Mouse (Mus musculus): ENCODE data around the gene Cd86. TPM values are rescaled to one million over a fixed set of nuclear protein-coding genes. Genes with fewer than 3 reads are reported as not detected.

The Cd86 gene
- total RNA-seq (2015) (31.9 and 32.8 TPM in 2 replicates), total RNA-seq (2017) (28.1 and 39.5 TPM in 2 replicates)

GRCm38 (mm10) chr16:36665782-36666181 lies at the start of gene Cd86:
Gene Cd86 (minus strand): TSS chr16:36666081.
- peak; percentile 86 for ATAC-seq (ENCODE audit: poor library complexity, severe bottlenecking)

DNA sequence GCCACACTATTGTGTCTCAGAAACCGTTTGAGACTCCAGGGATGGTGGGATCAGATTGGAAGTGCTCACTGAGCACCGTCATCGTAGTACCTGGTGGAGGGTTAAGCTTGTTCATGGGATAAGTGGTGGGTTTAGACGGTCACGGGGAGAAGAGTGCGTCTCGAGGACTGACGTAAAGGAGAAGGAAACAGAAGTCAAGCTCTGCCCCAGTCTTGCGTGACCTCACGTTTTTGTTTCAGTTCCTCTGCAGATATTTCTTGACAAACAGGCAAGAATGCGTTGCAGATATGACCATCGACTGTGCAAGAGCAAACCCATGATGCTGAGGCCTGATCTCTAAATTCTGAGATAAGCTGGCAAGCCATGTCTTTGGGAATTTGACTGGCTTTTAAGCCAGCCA lies 45.9 kb upstream of the Cd86 start:
- peak; percentile 83 for ATAC-seq (ENCODE audit: poor library complexity, severe bottlenecking)

GRCm38 (mm10) chr16:36710794-36711193 lies 44.9 kb upstream of the Cd86 start:
- ATAC-seq (ENCODE audit: poor library complexity, severe bottlenecking), result no peak

DNA sequence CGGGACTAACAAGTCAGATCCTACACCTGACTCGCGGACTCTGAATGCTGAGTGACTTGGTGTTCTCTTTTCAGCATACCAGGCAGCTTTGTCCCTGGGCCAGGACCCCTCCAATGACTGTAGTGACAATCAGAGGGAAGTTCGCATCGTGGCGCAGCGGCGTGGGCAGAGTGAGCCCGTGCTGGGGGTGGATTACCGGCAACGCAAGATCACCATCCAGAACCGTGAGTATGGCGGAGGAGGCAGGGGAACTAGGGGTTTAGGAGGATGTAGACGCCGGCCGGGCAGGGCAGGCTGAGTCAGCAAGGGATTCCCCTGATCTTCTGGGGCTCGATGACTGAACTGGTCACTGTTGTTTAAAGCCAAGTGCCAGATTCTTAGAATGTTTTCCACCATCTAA lies 43.5 kb upstream of the Cd86 start:
- peak; percentile 45 for ATAC-seq (ENCODE audit: poor library complexity, severe bottlenecking)

DNA sequence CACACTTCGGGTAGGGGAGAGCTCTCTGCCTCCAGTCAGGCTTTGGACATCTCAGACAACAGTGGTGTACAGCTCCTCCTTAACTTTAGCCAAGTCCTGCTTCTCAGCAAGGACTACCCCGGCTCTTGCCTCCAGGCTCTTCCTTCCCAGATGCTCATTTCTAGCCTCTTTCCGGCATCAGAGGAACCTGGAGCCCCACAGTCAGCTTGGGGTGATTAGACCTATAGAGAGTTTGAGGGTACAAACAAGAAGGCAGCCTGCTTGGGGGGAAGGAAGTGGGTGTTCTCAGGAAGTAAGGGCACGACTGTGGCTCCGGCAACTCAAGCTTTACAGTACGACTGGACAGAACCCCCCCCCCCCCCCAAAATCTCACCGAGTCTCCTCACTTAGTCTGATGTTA lies 42.9 kb upstream of the Cd86 start:
- no peak for ATAC-seq (ENCODE audit: poor library complexity, severe bottlenecking)

DNA sequence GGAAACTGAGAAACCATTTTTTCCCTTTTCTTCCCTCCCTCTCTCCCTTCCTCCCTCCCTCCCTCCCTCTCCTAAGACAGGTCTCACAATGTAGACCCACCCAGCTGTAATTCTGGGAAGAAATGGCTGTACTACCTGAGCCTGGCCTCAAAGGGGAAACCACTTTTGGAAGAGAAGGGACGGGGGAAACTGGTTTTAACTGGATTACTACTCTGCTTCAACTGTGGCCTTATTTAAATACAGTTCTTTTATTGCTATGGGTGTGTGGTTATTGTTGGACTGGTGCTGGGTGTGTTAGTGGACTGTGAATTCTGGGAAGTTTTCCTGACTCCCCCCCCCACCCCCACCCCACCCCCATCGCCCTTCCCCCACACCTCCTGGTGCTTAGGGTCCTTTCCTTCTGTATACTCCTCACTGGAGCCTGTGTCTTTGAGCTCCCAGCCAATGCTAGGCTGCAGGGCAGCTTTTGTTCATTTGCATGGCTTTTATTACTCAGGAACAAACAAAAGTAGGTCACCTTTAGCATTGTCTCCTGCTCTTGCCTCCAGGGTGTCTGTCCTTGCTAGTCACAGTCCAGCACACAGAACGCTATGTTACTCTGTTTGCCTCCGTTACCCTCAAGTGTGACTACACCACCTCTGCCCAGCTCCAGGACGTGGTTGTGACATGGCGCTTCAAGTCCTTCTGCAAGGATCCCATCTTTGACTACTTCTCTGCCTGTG lies 42.0 kb upstream of the Cd86 start:
- ATAC-seq (ENCODE audit: poor library complexity, severe bottlenecking), result no peak

DNA sequence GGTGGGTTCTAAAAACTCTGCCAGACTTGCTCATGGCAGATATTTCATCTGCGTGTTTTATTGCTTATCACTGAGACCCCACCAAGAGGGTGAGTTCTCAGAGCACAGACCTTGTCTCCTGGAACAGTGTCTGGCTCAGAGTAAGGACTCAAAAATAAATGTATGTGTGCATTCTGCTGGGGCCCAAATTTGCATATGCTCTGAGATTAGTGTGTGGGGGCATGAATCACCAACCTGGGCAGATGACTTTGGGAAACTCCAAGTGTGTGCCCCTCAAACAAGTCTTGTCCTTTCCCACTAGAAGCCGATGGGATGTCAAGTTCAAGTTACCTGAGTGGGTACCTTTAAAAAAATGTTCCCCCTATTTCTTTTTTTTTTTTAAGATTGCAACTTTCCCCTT lies 34.6 kb upstream of the Cd86 start:
- no peak for ATAC-seq (ENCODE audit: poor library complexity, severe bottlenecking)

- ATAC-seq (ENCODE audit: poor library complexity, severe bottlenecking), result no peak
Measured at GRCm38 (mm10) chr16:36697331-36697730, 31.4 kb upstream of the Cd86 start.

DNA sequence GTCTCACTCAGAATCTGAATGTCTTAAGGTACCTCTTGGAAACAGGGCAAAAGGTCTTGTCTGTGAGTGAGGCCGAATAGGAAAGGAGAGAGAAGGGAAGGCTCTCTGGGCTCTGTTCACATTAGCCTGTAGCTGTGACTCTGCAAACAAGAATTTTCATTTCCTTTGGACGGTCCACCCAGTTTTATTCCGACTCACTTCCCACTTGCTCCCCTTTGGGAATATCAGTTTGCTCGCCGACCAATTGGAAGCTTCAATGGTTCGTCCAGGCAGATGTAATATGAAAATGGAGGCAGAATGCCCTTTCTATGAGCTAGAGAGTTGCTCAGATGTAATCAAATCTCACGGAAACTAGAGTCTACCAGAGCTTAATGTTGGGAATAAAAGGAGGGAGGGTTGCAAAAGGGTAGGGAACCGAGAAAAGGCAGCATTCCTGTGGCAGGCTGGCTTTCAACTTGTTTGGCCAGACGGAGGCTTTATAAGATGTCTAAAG lies 29.0 kb upstream of the Cd86 start:
- no peak for ATAC-seq (ENCODE audit: poor library complexity, severe bottlenecking)

DNA sequence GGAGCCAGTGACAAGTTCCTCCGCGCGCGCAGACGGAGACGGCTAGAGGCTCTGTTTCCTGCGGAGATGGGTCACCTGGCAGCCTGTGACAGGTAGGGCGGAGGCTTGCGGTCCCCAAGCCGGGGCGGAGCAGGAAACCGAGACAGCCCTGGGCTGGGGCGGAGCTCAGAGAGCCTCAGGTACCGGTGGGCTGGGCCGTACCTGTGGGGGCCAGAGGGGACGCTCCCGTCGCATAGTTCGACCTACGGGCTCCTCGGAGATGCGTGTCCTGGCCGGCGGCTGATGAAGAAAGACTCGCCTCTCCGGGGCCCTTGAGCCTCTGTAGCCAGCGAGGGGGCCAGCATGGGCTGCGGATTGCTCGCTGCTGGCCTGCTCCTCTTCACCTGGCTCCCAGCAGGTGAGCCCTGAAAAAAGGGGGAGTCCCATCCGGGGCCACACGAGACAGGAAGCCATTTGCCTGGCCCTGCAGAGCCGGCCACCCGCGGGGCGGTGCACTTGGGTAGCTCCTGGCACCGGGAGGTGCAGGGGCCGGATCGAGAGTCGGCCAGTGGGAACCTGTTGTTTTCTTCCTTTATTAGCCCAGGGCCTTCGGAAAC lies 28.0 kb upstream of the Cd86 start, which contains the start of gene Ildr1:
Ildr1 (plus strand) TSS at position 161 of the 596 bp plus-strand sequence.
- ATAC-seq (ENCODE audit: poor library complexity, severe bottlenecking), result peak; percentile 71

DNA sequence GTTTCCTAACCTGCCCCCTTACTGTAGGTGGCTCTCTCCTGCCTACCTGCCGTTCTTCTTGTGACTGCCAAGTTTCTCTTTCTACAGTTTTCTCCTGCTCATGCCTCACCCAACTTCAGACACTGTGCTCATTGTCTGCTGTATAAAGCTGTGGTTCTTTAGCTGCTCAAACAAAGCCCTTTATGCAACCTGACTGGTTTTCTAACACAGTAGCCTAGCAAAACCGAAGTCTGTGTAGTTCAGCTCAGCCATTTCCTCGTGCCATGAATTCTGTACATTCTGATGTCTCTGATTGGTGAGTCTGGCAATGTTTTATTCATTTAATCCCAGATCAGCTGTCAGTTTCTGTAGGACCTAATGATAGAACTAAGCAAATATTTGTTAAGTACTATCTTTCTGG lies 25.6 kb upstream of the Cd86 start:
- no peak for ATAC-seq (ENCODE audit: poor library complexity, severe bottlenecking)

- no peak for ATAC-seq (ENCODE audit: poor library complexity, severe bottlenecking)
Measured at GRCm38 (mm10) chr16:36688076-36688475, 22.2 kb upstream of the Cd86 start.

GRCm38 (mm10) chr16:36684325-36684918 lies 18.5 kb upstream of the Cd86 start:
- ATAC-seq (ENCODE audit: poor library complexity, severe bottlenecking), result 0 out of 2 replicates have a peak, but pooled peaks have one; percentile 27

- ATAC-seq (ENCODE audit: poor library complexity, severe bottlenecking), result no peak
Measured at GRCm38 (mm10) chr16:36681829-36682228, 15.9 kb upstream of the Cd86 start.

DNA sequence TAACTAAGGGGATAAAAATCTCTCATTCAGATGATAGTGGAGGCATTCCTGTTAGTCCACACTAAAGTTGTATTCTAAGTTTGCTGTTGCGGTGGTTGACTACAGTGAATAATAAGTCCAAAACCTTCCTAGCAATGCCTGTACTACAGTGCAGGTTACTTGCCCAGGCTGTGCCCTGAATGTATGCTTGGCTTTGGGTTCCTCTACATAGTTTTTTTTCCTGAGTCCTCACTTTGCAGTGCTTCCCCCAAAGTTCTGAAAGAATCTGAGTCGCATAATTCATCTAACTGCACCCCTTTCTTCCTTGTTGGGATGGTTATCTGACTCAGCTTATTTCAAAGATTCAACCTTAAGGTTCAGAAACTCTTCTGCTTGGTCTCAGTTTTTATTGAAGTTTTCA lies 10.0 kb upstream of the Cd86 start:
- ATAC-seq (ENCODE audit: poor library complexity, severe bottlenecking), result no peak

GRCm38 (mm10) chr16:36675304-36675703 lies 9.4 kb upstream of the Cd86 start:
- peak; percentile 76 for ATAC-seq (ENCODE audit: poor library complexity, severe bottlenecking)

GRCm38 (mm10) chr16:36674457-36675204 lies 8.8 kb upstream of the Cd86 start:
- no peak for ATAC-seq (ENCODE audit: poor library complexity, severe bottlenecking)

DNA sequence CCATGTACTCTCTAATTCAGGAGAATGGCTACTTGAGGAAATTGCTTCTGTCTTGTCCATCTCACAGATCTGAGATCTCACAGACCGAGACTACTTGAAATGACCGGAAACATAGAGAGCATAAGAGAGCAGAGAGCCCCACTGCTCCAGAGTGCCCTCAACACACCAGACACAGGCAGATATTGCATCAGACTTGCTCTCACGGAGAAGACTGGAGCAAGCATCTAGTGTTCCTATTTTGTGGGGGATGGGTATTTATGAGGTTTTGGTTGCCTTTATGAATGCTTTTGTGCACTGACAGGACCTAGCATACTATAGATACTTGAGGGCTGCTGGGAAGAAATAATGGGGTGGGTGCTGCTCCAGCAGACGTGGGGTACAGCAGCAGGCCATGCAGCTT lies 7.3 kb upstream of the Cd86 start:
- peak; percentile 66 for ATAC-seq (ENCODE audit: poor library complexity, severe bottlenecking)

DNA sequence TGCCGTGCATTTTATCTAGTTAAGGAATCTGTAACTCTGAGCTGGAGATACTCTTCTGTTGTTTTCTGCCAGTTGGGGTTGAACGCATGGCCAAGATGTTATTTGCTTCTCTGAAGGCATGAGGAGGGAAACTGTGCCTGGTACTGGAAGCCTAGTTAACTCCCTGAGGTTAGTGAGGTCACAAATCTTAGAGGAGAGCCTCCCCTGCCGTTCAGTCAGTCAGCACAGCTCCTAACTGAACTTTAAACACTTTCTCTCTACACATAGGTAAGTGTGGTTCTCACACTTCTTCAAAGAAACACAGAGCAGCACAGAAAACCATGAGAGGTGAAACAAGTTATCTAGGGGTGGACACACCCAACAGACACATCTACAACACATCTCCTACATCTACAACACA lies 4.7 kb upstream of the Cd86 start:
- no peak for ATAC-seq (ENCODE audit: poor library complexity, severe bottlenecking)

DNA sequence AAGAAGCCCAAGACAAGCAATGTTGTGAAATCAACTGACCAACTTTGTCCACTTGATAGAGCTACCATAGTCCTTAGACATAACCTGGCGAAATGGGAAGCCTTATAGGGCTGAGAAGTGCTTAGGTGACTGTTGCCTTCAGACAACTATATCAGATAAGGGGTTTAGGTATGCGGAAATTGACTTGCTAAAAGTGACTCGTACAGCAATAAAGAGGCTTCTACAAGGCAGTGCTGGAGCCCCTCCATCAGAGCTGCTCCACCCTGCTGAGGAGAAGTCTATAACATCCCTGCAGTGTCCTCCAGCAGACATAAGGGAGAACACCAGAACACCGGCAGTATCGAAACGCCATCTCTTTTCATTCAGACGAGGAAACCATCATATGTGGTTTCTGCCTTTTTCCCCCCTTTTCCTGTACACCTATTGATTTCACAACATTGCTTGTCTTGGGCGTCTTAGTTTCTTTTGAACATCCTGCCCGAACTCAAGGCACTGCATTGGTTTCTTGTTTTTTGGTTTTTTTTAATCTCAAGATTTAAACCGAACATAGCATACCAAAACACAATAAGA lies 652 bp upstream of the Cd86 start:
- peak; percentile 20 for ATAC-seq (ENCODE audit: poor library complexity, severe bottlenecking)

- ATAC-seq (ENCODE audit: poor library complexity, severe bottlenecking), result peak; percentile 19; the same call in 1 of the 2 replicates
Measured at GRCm38 (mm10) chr16:36663484-36663883, 2.4 kb downstream of the Cd86 start.

Measured in megakaryocyte, adult 5-6 weeks (primary cell).